Mouse (Mus musculus) erythroblast, embryonic 14.5 days (primary cell): ENCODE measurements around the gene Kidins220. TPM values are rescaled to one million over a fixed set of nuclear protein-coding genes. Genes with fewer than 3 reads are reported as not detected.

Experiments
- H3K27me3 ChIP-seq: 2 replicates; pipeline ENCODE4 v1.6.1; 2012; ENCODE audit warnings: inconsistent platforms; ENCODE audit not compliant: control insufficient read depth
- H3K36me3 ChIP-seq: 2 replicates; pipeline ENCODE4 v1.6.1; 2012; ENCODE audit warnings: mild to moderate bottlenecking, inconsistent platforms; ENCODE audit not compliant: control insufficient read depth
- H3K4me1 ChIP-seq: 2 replicates; pipeline ENCODE4 v1.6.1; 2012; ENCODE audit warnings: inconsistent platforms; ENCODE audit not compliant: control insufficient read depth
- H3K4me3 ChIP-seq: replicated peaks from 2 replicates; pipeline ENCODE3; 2012; ENCODE audit warnings: moderate library complexity, mild to moderate bottlenecking, inconsistent platforms
- H3K9me3 ChIP-seq: 2 replicates; pipeline ENCODE4 v1.6.1; 2012; ENCODE audit warnings: low read length, inconsistent platforms, mixed read lengths; ENCODE audit not compliant: control insufficient read depth
- GATA1 ChIP-seq: IDR thresholded peaks from 2 replicates; pipeline ENCODE4 v1.6.1; 2012; ENCODE audit warnings: low read length, inconsistent platforms, mixed read lengths
- TAL1 ChIP-seq: IDR thresholded peaks from 3 replicates; pipeline ENCODE4 v1.6.1; 2012; ENCODE audit warnings: low read length, inconsistent platforms, mixed read lengths
- polyA plus RNA-seq: library from polyadenylated mRNA; stranded (reverse); fragments of >175 nt; gene quantifications from 2 replicates; pipeline ENCODE4 v1.2.3, GENCODE M21; 2012

Gene Kidins220
- polyA plus RNA-seq, 1 experiment: 0.32 TPM

DNA sequence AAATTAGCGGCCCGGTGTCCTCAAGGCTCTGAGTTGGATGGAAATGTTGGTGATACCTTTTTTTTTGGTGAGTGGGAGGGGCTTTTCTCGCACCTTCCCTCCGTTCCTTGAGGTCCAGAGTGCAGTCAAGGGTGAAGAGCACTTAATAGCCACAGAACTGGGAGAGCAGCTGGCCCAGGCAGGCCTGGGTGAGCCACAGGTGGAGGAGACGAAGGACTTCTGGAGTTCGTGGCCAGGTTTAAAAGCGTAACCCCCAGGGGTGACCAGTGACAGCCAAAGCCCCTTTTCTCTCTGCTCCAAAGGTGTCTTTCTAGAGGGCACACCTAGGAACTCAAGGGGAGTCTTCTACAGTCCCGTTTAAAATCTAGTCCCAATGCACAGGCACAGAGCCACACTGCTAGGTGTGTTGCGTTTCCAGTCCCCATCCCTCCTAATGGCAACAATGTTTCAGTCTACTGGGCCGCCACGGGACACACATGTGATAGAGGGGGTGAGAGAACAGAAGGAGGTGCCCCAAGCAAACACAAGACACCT lies 118.6 kb downstream of the Kidins220 start:
- Histone ChIP-seq H3K4me1 (peaks cover 7% of the 10 kb centered on the region), H3K36me3 (no peaks in the 10 kb centered on the region), H3K27me3 (peaks cover 64% of the 10 kb centered on the region), H3K9me3 (no peaks in the 10 kb centered on the region; the same call in 1 of the 2 replicates), H3K4me3 (peak overlapping the region; percentile 24)
- TF ChIP-seq TAL1: no peak
- no peak for TF ChIP-seq GATA1

DNA sequence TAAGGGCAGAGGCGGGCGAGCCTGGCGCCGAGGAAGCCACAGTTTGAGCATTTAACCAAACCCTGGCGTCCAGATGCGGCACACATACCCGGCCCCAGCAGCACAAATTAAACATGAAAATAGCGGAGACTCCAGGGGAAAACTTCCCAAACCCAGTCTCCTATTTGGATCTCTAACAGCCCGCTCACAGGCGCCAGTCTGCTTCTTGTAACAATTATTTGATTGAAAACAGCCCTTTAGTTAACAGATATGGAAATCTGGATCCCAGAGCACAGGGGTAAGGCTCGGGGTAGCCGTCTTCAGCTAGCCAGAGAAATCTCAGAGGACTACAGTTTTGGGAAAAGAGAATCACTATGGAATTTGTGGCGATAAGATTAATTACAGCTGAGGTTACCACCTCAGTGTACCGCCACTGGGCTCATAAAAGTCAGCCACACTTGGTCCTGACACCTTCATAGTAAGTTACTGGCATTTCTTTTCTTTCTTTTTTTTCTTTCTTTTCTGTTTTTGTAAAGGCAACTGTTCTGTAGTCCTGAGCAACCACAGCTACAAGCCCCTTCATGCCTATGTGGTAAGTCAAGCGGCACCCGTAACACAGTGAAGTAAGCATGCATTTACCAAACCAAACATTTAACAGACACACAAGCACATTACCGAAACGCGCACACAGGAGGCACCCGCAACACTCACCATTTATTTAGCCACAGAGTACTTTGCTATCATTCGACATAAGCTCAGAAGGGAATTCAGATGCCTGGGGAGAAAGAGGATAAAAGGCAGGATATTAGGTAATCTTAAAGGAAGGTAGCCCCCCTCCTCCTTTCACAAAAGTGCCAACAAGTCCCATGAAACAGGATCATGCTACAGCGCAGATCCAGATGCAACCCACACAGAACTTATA lies 120.1 kb downstream of the Kidins220 start:
- TF ChIP-seq TAL1: no peak
- no peak for TF ChIP-seq GATA1
- H3K4me3 ChIP-seq: peak overlapping the region; percentile 58
- H3K27me3 ChIP-seq: peaks cover 80% of the 10 kb centered on the region
- peaks cover 7% of the 10 kb centered on the region for H3K4me1 ChIP-seq
- H3K36me3 ChIP-seq: no peaks in the 10 kb centered on the region
- H3K9me3 ChIP-seq: no peaks in the 10 kb centered on the region; the same call in 1 of the 2 replicates

- TF ChIP-seq TAL1 (no peak), GATA1 (no peak)
- Histone ChIP-seq H3K4me3 (peak overlapping the region; percentile 58), H3K9me3 (no peaks in the 10 kb centered on the region; the same call in 1 of the 2 replicates), H3K36me3 (no peaks in the 10 kb centered on the region), H3K4me1 (peaks cover 7% of the 10 kb centered on the region), H3K27me3 (peaks cover 87% of the 10 kb centered on the region)
Observed at GRCm38 (mm10) chr12:25095538-25095937, 120.8 kb downstream of the Kidins220 start.

GRCm38 (mm10) chr12:25095974-25096639 lies 121.4 kb downstream of the Kidins220 start:
- peaks cover 7% of the 10 kb centered on the region for H3K4me1 ChIP-seq
- TF ChIP-seq GATA1 (no peak), TAL1 (no peak)
- no peaks in the 10 kb centered on the region for H3K36me3 ChIP-seq

GRCm38 (mm10) chr12:25096640-25097051 lies 121.9 kb downstream of the Kidins220 start:
- H3K4me1 ChIP-seq: peaks cover 7% of the 10 kb centered on the region
- peak overlapping the region; percentile 58 for H3K4me3 ChIP-seq
- no peaks in the 10 kb centered on the region for H3K36me3 ChIP-seq
- TF ChIP-seq GATA1: no peak
- no peak for TF ChIP-seq TAL1
- no peaks in the 10 kb centered on the region; the same call in 1 of the 2 replicates for H3K9me3 ChIP-seq
- H3K27me3 ChIP-seq: peaks cover 98% of the 10 kb centered on the region

More at GRCm38 (mm10) chr12:25095974-25096639, 121.4 kb downstream of the Kidins220 start:
- Histone ChIP-seq H3K27me3 (peaks cover 92% of the 10 kb centered on the region), H3K4me3 (peak overlapping the region; percentile 58), H3K9me3 (no peaks in the 10 kb centered on the region; the same call in 1 of the 2 replicates)

DNA sequence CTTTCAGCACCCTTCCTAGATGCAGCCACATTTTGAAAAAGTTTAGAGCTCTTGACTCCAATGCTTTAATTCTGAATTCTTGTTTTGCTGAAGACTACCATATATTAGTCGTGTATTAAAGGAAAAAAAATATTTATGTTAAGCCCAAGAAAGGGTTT lies 122.2 kb downstream of the Kidins220 start, which contains the start of gene Id2:
Gene Id2, minus strand, starts transcription at position 89 of the 158 bp plus-strand sequence.
- peaks cover 100% of the 10 kb centered on the region for H3K27me3 ChIP-seq

GRCm38 (mm10) chr12:25097210-25098160 lies 122.8 kb downstream of the Kidins220 start:
- Histone ChIP-seq H3K27me3 (peaks cover 95% of the 10 kb centered on the region), H3K4me1 (peaks cover 7% of the 10 kb centered on the region), H3K36me3 (no peaks in the 10 kb centered on the region), H3K9me3 (no peaks in the 10 kb centered on the region; the same call in 1 of the 2 replicates), H3K4me3 (no peak overlapping the region)
- TF ChIP-seq TAL1: no peak
- no peak for TF ChIP-seq GATA1

More for the DNA sequence above, 122.2 kb downstream of the Kidins220 start, which contains the start of gene Id2:
- peaks cover 7% of the 10 kb centered on the region for H3K4me1 ChIP-seq
- peak within 1 kb of the TSS; percentile 58 for H3K4me3 ChIP-seq
- H3K36me3 ChIP-seq: no peaks in the 10 kb centered on the region
- TF ChIP-seq GATA1 (no peak), TAL1 (no peak)
- H3K9me3 ChIP-seq: no peaks in the 10 kb centered on the region; the same call in 1 of the 2 replicates

DNA sequence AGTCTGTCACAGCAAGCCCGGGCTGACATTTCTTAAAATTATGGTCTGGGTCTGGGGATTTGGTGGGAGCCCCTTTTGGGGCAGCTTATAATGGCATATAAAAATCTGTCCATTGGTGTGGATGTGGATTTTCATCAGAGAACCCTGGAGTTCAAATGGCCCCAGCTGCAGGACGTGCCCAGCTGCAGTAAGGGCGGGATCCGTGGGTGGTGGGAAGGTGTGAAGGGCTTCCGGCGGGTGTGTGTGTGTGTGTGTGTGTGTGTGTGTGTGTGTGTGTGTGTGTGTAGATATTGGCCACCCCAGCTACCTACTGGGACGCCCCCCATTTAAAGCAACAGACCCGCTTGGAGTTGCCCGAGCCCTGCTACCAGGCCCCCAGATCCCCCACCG lies 123.4 kb downstream of the Kidins220 start:
- Histone ChIP-seq H3K4me1 (peaks cover 7% of the 10 kb centered on the region), H3K36me3 (no peaks in the 10 kb centered on the region), H3K9me3 (no peaks in the 10 kb centered on the region; the same call in 1 of the 2 replicates), H3K4me3 (peak overlapping the region; percentile 43), H3K27me3 (peaks cover 93% of the 10 kb centered on the region)
- TF ChIP-seq GATA1: no peak
- TF ChIP-seq TAL1: no peak
